Mouse (Mus musculus) hindbrain, embryonic 15.5 days (tissue): ENCODE measurements around the gene Pdlim5. TPM values are rescaled to one million over a fixed set of nuclear protein-coding genes. Genes with fewer than 3 reads are reported as not detected.

Experiments
- ATAC-seq: fragments of 200-750 bp; cut with Nextera tagmentation; 2 replicates; pipeline ENCODE4 v1.8.0; 2017; ENCODE audit warnings: low read depth, moderate number of reproducible peaks, moderate TSS enrichment; ENCODE audit not compliant: low FRiP score
- H3K27ac ChIP-seq: fragments of 300-500 bp; sonication (generic); replicated peaks from 2 replicates; pipeline ENCODE4 v1.5.1; 2015; ENCODE audit warnings: mild to moderate bottlenecking, inconsistent platforms
- H3K27me3 ChIP-seq: fragments of 300-500 bp; sonication (generic); 2 replicates; pipeline ENCODE4 v1.6.1; 2015; ENCODE audit warnings: control low read depth, inconsistent platforms
- H3K36me3 ChIP-seq: fragments of 300-500 bp; sonication (generic); 2 replicates; pipeline ENCODE4 v1.6.1; 2015; ENCODE audit warnings: control low read depth, inconsistent platforms
- H3K4me1 ChIP-seq: fragments of 300-500 bp; sonication (generic); replicated peaks from 2 replicates; pipeline ENCODE4 v1.6.1; 2015; ENCODE audit warnings: control low read depth, inconsistent platforms
- H3K4me2 ChIP-seq: fragments of 300-500 bp; sonication (generic); 2 replicates; pipeline ENCODE4 v1.6.1; 2015; ENCODE audit warnings: moderate library complexity, mild to moderate bottlenecking, inconsistent platforms
- H3K4me3 ChIP-seq: fragments of 300-500 bp; sonication (generic); 2 replicates; pipeline ENCODE4 v1.5.1; 2015; ENCODE audit warnings: mild to moderate bottlenecking, inconsistent platforms
- H3K9ac ChIP-seq: fragments of 300-500 bp; sonication (generic); 2 replicates; pipeline ENCODE4 v1.6.1; 2015; ENCODE audit warnings: inconsistent platforms
- H3K9me3 ChIP-seq: fragments of 300-500 bp; sonication (generic); 2 replicates; pipeline ENCODE4 v1.6.1; 2016; ENCODE audit warnings: control low read depth, inconsistent platforms
- WGBS: fragments of 180-500 bp; shearing (Covaris S2); methylation state at CpG from one replicate; pipeline ENCODE4 v1.1.7; 2015; 5-methylcytosine and 5-hydroxymethylcytosine counted together
- polyA plus RNA-seq: library from polyadenylated mRNA; unstranded; fragments of >200 nt; fragmentation: Nextera tagmentation; extraction: Ambion mirVana; gene quantifications from 2 replicates; pipeline ENCODE4 v1.2.1, GENCODE M21; 2015

Pdlim5 gene
- polyA plus RNA-seq, 1 experiment from 2014 or later, result 15.0 TPM

GRCm38 (mm10) chr3:142350513-142350912, 45.0 kb downstream of the Pdlim5 start:
- Histone ChIP-seq H3K4me2 (no peak overlapping the region), H3K4me3 (no peak overlapping the region), H3K36me3 (no peaks in the 10 kb centered on the region), H3K27me3 (no peaks in the 10 kb centered on the region), H3K27ac (no peak overlapping the region), H3K9me3 (no peaks in the 10 kb centered on the region), H3K9ac (no peak overlapping the region), H3K4me1 (no peaks in the 10 kb centered on the region)
- 92% methylated on average over 3 of the region's 3 CpGs for WGBS
- no peak for ATAC-seq

DNA sequence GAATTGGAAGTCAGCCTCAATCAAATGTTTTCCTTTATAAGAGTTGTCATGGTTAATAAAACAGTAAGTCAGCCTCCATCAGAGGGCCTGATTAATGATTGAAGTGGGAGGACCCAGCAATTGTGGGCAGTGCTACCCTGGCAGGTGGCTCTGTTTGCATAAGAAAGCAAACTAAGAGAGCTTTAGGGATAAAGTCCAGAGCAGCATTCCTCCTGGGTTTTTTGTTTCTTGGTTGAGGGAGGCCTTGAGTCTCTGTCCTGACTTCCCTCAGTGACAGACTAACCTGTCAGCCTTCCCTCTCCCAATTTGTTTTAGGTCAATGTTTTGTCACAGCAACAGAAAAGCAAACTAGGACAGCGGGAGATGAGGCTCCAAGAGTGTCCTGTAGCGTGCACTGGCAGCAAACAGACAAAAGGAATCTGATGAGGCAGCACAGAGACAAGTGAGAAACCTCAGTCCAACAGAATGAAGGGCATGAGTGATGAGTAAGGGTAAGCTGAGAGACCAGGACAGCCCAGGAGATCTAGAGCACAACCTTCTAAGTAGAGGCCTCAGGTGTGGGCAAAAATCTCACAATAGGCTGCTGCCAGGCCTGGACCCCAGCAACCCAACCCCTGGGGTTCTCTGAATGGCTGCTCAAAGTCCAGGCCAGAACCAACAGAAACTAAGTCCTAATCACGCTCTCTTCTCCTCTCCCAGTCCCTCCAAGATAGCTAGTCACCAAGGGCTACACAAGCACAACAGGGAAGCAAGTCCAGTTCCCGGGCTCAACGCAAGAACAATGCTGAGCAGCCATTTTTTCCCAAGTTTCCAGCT, 46.5 kb downstream of the Pdlim5 start:
- 53% methylated on average over 5 of the region's 5 CpGs for WGBS
- H3K9ac ChIP-seq, result no peak overlapping the region
- no peak overlapping the region for H3K27ac ChIP-seq
- ATAC-seq, result no peak
- H3K4me1 ChIP-seq, result no peaks in the 10 kb centered on the region
- no peaks in the 10 kb centered on the region for H3K27me3 ChIP-seq
- no peaks in the 10 kb centered on the region for H3K36me3 ChIP-seq
- H3K4me3 ChIP-seq, result no peak overlapping the region
- H3K4me2 ChIP-seq, result no peak overlapping the region
- H3K9me3 ChIP-seq, result no peaks in the 10 kb centered on the region

DNA sequence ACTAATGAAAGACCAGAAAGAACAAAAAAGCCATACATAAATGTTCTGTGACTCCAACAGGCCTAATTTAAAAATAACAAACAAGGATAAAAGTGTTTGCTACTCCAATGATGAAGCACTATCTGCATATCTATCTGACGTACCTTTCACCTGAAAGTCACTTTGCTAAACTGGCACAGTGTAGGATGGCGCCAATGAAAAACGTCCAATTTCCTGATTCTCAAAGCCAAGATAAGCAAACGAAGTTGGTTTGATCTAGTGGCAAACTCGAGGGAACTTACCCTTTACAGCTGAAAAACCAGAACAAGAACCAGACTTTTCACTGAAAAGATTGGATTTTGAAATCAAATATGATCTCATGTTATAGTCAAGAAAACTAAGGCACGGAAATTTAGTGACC, 49.2 kb downstream of the Pdlim5 start:
- Histone ChIP-seq H3K27ac (no peak overlapping the region), H3K4me3 (no peak overlapping the region), H3K4me2 (no peak overlapping the region), H3K36me3 (no peaks in the 10 kb centered on the region), H3K27me3 (no peaks in the 10 kb centered on the region), H3K4me1 (no peaks in the 10 kb centered on the region), H3K9me3 (no peaks in the 10 kb centered on the region), H3K9ac (no peak overlapping the region)
- no peak for ATAC-seq
- 87% methylated on average over 6 of the region's 6 CpGs for WGBS

DNA sequence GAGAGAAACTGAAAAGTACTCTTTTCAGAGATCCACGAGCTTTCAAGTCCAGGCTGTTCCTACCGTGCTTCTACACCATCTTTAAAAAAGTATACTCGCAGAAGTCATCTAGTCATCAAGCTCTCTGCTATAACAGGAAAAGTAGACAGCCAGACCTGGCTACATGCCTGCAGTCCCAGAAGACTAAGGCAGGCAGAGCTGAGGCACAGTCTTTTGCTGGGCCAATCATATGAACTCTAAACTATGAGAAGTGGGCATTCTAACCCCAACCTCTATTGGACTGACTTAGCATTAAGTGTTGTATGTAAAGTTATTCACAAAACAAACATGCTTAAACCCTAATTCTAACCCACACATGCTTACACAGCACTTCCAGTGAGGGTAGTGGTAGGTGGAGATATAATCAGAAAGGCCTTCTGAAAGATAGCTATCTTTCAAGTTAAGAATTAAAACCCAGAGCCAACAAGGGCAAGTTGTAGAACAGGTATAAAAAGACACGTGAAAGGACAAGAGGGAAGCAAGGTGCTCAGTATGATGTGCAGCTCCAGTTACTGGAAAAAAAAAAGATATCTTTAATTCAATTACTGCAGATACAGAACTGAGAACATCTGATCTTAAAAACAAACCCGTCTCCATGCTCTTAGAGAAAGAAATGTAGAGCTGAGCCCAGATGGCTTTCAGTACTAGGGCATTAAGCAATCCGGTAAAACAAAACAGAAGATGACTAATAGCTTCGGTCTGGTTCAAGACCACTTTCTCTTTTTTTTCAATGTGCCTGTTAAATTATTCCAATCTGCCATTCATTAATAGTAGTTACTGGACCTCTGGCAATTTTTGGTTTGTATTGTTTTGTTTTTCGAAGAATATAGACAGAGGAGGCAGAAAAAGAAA, 50.0 kb downstream of the Pdlim5 start:
- Histone ChIP-seq H3K9ac (no peak overlapping the region), H3K27ac (no peak overlapping the region), H3K4me3 (no peak overlapping the region), H3K4me2 (no peak overlapping the region), H3K36me3 (no peaks in the 10 kb centered on the region), H3K27me3 (no peaks in the 10 kb centered on the region), H3K9me3 (no peaks in the 10 kb centered on the region), H3K4me1 (no peaks in the 10 kb centered on the region)
- 86% methylated on average over 8 of the region's 8 CpGs for WGBS
- no peak for ATAC-seq

DNA sequence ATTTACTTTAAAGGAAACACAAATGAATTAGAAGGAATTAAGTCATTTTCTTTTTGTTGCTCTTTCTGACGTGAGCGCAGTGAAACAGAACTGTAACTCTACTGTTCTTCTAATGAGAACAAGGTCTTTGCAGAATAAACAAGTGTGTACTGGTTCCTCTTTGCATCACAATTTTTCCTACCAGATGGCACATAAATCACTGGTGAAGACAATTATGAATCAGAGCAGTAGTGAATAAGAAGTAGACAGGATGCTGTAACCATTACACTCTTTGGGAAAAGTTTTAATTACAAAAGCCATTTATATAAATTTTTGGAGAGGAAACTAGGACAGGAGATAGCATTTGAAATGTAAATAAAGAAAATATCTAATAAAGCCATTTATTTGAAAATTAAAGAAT, 51.7 kb downstream of the Pdlim5 start:
- H3K36me3 ChIP-seq, result no peaks in the 10 kb centered on the region
- no peaks in the 10 kb centered on the region for H3K27me3 ChIP-seq
- H3K27ac ChIP-seq, result no peak overlapping the region
- 82% methylated on average over 2 of the region's 2 CpGs for WGBS
- no peak for ATAC-seq
- H3K4me1 ChIP-seq, result no peaks in the 10 kb centered on the region
- H3K9ac ChIP-seq, result no peak overlapping the region
- H3K4me3 ChIP-seq, result no peak overlapping the region
- H3K4me2 ChIP-seq, result no peak overlapping the region
- H3K9me3 ChIP-seq, result no peaks in the 10 kb centered on the region

DNA sequence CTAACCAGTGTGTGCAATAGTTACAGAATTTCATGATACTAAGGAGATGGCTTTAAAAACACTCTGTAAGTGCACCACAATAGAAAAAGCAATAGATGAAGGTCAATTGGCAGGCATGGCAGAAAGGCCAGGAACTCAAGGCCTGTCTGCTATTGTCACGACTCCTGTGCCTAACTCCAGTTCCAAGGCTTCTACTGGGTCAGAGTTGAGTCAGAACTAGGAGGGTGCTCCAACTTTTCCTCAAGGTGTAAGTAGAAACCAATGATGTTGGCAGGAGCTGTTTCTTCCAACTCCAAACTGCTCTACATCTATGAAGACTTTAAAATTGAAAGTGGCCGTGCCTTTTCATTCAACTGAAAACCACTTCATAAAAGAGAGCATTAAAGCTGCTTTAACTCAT, 54.8 kb downstream of the Pdlim5 start:
- Histone ChIP-seq H3K9me3 (no peaks in the 10 kb centered on the region), H3K36me3 (no peaks in the 10 kb centered on the region), H3K4me2 (no peak overlapping the region), H3K4me1 (no peaks in the 10 kb centered on the region), H3K27ac (no peak overlapping the region), H3K9ac (no peak overlapping the region), H3K4me3 (no peak overlapping the region), H3K27me3 (no peaks in the 10 kb centered on the region)
- WGBS, result 81% methylated on average over 2 of the region's 2 CpGs
- ATAC-seq, result no peak

- ATAC-seq, result no peak
These were observed 55.9 kb downstream of the Pdlim5 start for GRCm38 (mm10) chr3:142339440-142340251.

GRCm38 (mm10) chr3:142338058-142338457, 57.4 kb downstream of the Pdlim5 start:
- Histone ChIP-seq H3K9ac (no peak overlapping the region), H3K4me3 (no peak overlapping the region), H3K4me2 (no peak overlapping the region), H3K27me3 (no peaks in the 10 kb centered on the region), H3K4me1 (no peaks in the 10 kb centered on the region), H3K27ac (no peak overlapping the region), H3K9me3 (no peaks in the 10 kb centered on the region), H3K36me3 (no peaks in the 10 kb centered on the region)
- ATAC-seq, result no peak
- WGBS, result 79% methylated on average over 4 of the region's 4 CpGs

More at GRCm38 (mm10) chr3:142339440-142340251, 55.9 kb downstream of the Pdlim5 start:
- no peaks in the 10 kb centered on the region for H3K36me3 ChIP-seq
- H3K27ac ChIP-seq, result no peak overlapping the region
- H3K9me3 ChIP-seq, result no peaks in the 10 kb centered on the region
- no peaks in the 10 kb centered on the region for H3K4me1 ChIP-seq
- no peak overlapping the region for H3K4me2 ChIP-seq
- no peak overlapping the region for H3K4me3 ChIP-seq
- H3K27me3 ChIP-seq, result no peaks in the 10 kb centered on the region
- H3K9ac ChIP-seq, result no peak overlapping the region
- 82% methylated on average over 6 of the region's 6 CpGs for WGBS

DNA sequence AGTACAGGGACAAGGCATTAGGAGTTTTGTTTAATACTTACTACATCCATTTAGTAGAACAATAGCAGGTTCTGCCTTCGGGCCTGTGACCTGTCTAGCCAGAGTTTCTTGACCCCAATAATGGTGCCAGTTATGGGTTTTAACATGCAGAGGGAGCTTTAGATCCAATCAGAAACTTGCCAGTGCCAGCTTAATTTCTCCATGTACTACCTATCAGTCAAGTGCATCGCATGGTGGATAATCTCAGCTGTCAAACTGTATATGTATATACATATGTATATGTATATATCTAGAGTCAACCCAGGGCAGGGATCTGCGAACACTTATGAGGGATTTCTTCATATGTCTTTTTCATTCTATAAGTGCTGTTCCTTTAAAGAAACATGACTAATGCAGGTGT, 61.0 kb downstream of the Pdlim5 start:
- Histone ChIP-seq H3K4me2 (no peak overlapping the region), H3K27ac (no peak overlapping the region), H3K27me3 (no peaks in the 10 kb centered on the region), H3K36me3 (no peaks in the 10 kb centered on the region), H3K9me3 (no peaks in the 10 kb centered on the region), H3K9ac (no peak overlapping the region), H3K4me3 (no peak overlapping the region), H3K4me1 (no peaks in the 10 kb centered on the region)
- 93% methylated on average over 3 of the region's 3 CpGs for WGBS
- ATAC-seq, result no peak

DNA sequence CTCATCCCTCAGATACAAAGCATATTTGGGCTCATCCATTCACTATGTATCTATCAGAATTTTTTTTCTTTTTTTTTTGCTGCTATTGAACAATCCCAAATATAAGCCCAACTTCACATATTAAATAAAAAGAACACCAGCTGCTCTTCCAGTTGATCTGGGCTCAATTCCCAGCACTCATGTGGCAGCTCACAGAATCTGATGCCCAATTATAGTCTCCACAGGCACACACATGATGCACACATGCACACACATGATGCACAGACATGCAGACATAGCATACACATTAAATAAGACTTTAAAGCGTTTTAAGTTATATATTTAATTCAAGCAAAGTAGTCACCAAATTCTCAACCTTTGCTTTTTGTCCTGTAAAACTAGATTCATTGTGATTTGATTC, 62.0 kb downstream of the Pdlim5 start:
- no peaks in the 10 kb centered on the region for H3K9me3 ChIP-seq
- H3K4me3 ChIP-seq, result no peak overlapping the region
- no peak overlapping the region for H3K4me2 ChIP-seq
- H3K27me3 ChIP-seq, result no peaks in the 10 kb centered on the region
- 93% methylated on average over 1 of the region's 1 CpGs for WGBS
- ATAC-seq, result no peak
- no peaks in the 10 kb centered on the region for H3K36me3 ChIP-seq
- H3K4me1 ChIP-seq, result no peaks in the 10 kb centered on the region
- H3K9ac ChIP-seq, result no peak overlapping the region
- H3K27ac ChIP-seq, result no peak overlapping the region

- H3K4me3 ChIP-seq, result no peak overlapping the region
- H3K4me2 ChIP-seq, result no peak overlapping the region
- no peaks in the 10 kb centered on the region for H3K9me3 ChIP-seq
- H3K27me3 ChIP-seq, result no peaks in the 10 kb centered on the region
- H3K4me1 ChIP-seq, result no peaks in the 10 kb centered on the region
- H3K9ac ChIP-seq, result no peak overlapping the region
- no peaks in the 10 kb centered on the region for H3K36me3 ChIP-seq
- no peak overlapping the region for H3K27ac ChIP-seq
- WGBS, result 82% methylated on average over 4 of the region's 4 CpGs
- ATAC-seq, result no peak
These were observed 62.8 kb downstream of the Pdlim5 start for GRCm38 (mm10) chr3:142332716-142333115.
